Mouse (Mus musculus) left cerebral cortex, adult 9 months (tissue): ENCODE results near the gene Anxa2.

Source experiments
- DNase-seq, 2 experiments: peaks; one replicate each; pipeline ENCODE4 v3.0.0; 2022; ENCODE audit warnings: low spot score in 2 of 2

Anxa2 gene

GRCm38 (mm10) chr9:69453066-69453900 lies at the start of gene Anxa2:
TSS of gene Anxa2 (plus strand) at chr9:69453620.
- peak in 1 of 2 experiments; percentile 26 for DNase-seq

- no peak for DNase-seq
Observed at GRCm38 (mm10) chr9:69404671-69405070, 48.7 kb upstream of the Anxa2 start.

- DNase-seq, result no peak
Observed at GRCm38 (mm10) chr9:69419476-69419875, 33.9 kb upstream of the Anxa2 start.

- no peak for DNase-seq
Observed at GRCm38 (mm10) chr9:69430531-69430930, 22.9 kb upstream of the Anxa2 start.

- DNase-seq, result peak in 1 of 2 experiments; percentile 12
Observed at GRCm38 (mm10) chr9:69431863-69432555, 21.4 kb upstream of the Anxa2 start.

- no peak for DNase-seq
Observed at GRCm38 (mm10) chr9:69435194-69435593, 18.2 kb upstream of the Anxa2 start.

- no peak for DNase-seq
Observed at GRCm38 (mm10) chr9:69435662-69436061, 17.8 kb upstream of the Anxa2 start.

DNA sequence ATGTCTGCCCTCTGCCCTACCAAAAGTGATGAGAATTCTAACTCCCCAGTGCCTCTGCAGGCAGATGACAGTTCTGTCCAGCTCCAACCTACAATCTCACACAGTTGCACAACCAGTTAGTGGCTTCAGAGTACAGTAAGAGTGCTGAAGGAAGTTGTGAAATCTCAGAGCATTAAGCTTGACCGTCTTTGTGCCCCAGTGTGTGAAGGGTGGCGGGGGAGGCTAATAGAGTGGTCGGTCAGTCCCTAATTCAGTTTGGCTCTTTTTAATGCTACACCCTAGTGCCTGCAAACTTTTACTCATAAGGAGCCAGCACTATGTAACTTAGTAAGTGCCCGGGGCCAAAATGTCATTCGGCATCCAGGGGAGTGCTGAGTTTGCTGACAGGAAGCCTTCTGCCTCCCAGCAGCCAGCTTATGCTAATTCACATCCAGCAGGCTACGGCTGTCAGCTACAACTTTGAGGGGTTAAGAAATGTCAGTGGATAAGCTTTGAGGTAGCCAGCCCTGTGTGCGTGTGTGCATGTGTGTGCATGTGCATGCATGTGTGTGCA lies 13.5 kb upstream of the Anxa2 start:
- DNase-seq, result no peak

- DNase-seq, result no peak
Observed at GRCm38 (mm10) chr9:69442471-69443038, 10.9 kb upstream of the Anxa2 start.

DNA sequence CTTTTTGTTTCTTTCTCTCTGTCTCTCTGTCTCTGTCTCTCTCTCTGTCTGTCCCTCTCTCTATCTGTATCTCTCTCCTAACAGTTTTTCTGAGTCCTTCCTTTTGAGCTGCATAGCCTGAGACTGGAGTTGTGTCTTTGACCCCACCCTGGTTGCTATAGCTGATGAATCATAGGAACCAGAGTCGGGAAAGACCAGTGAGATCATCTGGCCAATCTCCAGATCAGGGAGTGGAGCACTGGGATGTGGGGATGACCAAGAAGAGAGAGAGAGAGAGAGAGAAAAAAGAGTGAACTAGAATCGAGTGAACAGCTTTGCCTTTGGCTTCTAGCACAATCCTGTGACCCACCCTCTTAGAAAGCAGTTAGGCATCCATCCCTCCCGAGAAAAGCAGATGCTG lies 10.2 kb upstream of the Anxa2 start:
- DNase-seq, result no peak

DNA sequence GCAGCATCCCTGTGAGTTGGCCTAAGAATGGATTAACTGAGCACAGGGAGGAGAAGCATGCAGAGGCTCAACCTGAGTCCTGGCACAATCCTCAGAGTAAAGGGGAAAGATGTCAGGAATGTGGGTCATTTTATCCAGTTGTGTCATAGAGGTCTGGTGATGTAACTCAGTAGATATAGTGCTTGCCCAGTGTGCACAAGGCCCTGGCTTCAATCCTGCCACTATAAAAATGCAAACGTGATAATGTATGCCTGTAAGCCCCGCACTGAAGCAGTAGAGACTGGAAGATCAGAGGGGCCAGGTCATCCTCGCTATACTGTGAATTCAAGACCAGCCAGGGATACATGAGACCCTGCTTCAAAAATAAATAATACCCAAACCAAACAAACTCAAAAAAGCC lies 4.6 kb upstream of the Anxa2 start:
- DNase-seq, result no peak

GRCm38 (mm10) chr9:69450636-69451035 lies 2.8 kb upstream of the Anxa2 start:
- no peak for DNase-seq

- DNase-seq, result no peak
Observed at GRCm38 (mm10) chr9:69451886-69452810, 1.3 kb upstream of the Anxa2 start.

DNA sequence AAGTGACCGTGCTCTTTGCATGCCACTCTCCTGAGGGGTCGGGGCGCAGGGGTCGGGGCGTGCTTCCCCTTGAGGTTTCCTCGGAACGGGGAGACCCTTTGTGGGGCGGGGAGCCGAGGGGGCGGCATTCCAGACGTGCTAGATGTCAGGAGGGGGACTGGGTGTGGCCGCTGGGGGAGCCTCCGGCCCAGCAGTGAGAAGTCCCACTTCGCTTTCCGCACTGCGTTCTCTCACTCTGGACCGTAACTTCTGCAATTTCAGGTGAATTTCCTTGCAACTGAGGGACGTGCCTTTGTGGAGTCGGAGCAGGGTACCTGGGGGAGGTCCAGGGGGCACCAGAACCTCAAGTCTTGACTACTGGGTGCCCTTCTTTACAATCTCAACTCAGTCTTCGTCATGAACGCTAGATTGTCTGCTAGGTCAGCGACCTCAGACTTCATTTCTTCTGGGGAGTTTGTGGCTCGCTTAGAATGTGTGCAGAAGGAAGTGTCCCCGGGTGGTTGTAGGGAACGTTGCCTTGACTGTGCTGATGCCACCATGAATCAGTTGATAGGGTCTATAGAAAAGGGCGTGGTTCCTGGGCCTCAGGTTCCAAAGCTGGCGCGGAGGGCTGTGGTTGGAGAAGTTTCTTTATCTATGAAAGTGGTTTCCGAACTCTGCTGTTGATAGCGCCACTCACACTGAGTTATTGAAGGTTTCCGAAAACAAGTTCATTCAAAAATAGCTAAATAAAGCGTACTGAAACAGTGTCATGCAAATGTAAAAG lies 664 bp downstream of the Anxa2 start:
- no peak for DNase-seq

- no peak for DNase-seq
Observed at GRCm38 (mm10) chr9:69454691-69455090, 1.3 kb downstream of the Anxa2 start.

- no peak for DNase-seq
Observed at GRCm38 (mm10) chr9:69455391-69455790, 2.0 kb downstream of the Anxa2 start.

- no peak for DNase-seq
Observed at GRCm38 (mm10) chr9:69456406-69457075, 3.1 kb downstream of the Anxa2 start.

GRCm38 (mm10) chr9:69457143-69457542 lies 3.7 kb downstream of the Anxa2 start:
- no peak for DNase-seq

DNA sequence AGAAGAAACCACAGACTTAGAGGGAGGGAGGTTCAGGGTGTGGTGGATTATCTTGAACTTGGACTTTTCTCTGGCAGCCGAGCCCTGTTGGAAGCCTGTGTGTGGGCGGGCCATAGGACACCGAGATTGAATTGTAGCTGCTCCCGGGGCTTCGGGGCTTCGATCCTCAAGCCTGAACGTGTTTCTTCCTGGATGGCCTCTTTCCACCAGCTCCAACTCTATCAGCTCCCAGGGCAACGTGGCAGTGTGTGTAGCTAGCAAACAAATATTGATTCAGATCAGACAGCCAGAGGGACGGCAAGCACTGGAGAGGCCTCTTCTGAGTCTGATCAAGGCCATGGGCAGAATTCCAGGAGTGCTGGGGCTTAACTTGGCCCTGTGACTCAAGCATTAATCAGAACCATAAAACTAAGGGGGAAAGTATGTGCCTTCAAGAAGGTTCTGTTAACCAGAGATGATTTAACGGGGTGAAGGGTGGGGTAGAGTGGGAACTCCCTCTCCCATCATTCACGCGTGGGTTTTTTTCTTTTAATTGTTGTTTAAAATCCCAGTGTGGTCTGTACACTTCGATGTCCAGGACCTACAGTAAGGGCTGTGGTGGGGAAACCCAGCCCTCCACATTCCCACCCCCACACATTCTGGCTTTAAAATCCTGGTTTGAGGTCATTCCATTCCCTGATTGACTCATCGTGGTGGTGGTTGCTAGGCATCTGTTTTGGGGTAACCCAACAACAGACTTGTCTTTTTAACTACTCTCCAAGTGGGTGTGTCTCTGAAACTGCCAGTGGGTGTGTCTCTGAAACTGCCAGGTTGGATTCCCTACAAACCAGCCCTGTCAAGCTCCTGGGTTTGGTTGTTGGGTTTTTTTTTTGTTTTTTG lies 4.6 kb downstream of the Anxa2 start:
- DNase-seq, result no peak
